Mouse (Mus musculus): Measurements from ENCODE around the gene Tmem179b. TPM values are rescaled to one million over a fixed set of nuclear protein-coding genes. Genes with fewer than 3 reads are reported as not detected.

Gene Tmem179b
- polyA plus RNA-seq, 1 experiment from 2014 or later = 37.5 TPM

- WGBS = 83% methylated on average over 2 of the region's 2 CpGs
- DNase-seq (ENCODE audit: low spot score) (no peak), ATAC-seq (ENCODE audit: low FRiP score) (no peak)
- Histone ChIP-seq H3K4me3 (replicated peaks; ENCODE audit: low read length) (no peak overlapping the region), H3K27me3 (ENCODE audit: control insufficient read depth, insufficient read depth, low read length) (no peaks in the 10 kb centered on the region), H3K9me3 (ENCODE audit: control insufficient read depth, low read length) (peaks cover 11% of the 10 kb centered on the region; the same call in 1 of the 2 replicates), H3K36me3 (replicated peaks; ENCODE audit: control insufficient read depth, insufficient read depth) (peaks cover 38% of the 10 kb centered on the region), H3K4me2 (replicated peaks) (no peak overlapping the region), H3K27ac (no peak overlapping the region), H3K4me1 (replicated peaks; ENCODE audit: control insufficient read depth, insufficient read depth, low read length) (peaks cover 23% of the 10 kb centered on the region), H3K9ac (no peak overlapping the region)
Measured at GRCm38 (mm10) chr19:8760757-8761156, 13.5 kb downstream of the Tmem179b start.

GRCm38 (mm10) chr19:8758899-8759298 lies 15.4 kb downstream of the Tmem179b start:
- H3K4me2 ChIP-seq (replicated peaks) = peak overlapping the region; percentile 90; the same call in 1 of the 2 replicates
- WGBS = 90% methylated on average over 2 of the region's 2 CpGs

GRCm38 (mm10) chr19:8757471-8757998 lies 16.7 kb downstream of the Tmem179b start:
- Histone ChIP-seq H3K27ac (peak overlapping the region; percentile 85), H3K36me3 (replicated peaks; ENCODE audit: control insufficient read depth, insufficient read depth) (peaks cover 38% of the 10 kb centered on the region), H3K4me1 (replicated peaks; ENCODE audit: control insufficient read depth, insufficient read depth, low read length) (peaks cover 28% of the 10 kb centered on the region), H3K9ac (peak overlapping the region; percentile 95), H3K9me3 (ENCODE audit: control insufficient read depth, low read length) (no peaks in the 10 kb centered on the region), H3K27me3 (ENCODE audit: control insufficient read depth, insufficient read depth, low read length) (no peaks in the 10 kb centered on the region), H3K4me2 (replicated peaks) (peak overlapping the region; percentile 90), H3K4me3 (replicated peaks; ENCODE audit: low read length) (peak overlapping the region; percentile 84)
- ATAC-seq (ENCODE audit: low FRiP score) = no peak
- DNase-seq (ENCODE audit: low spot score) = no peak
- 7% methylated on average over 14 of the region's 14 CpGs for WGBS

More at GRCm38 (mm10) chr19:8758899-8759298, 15.4 kb downstream of the Tmem179b start:
- Histone ChIP-seq H3K4me3 (replicated peaks; ENCODE audit: low read length) (no peak overlapping the region), H3K27ac (no peak overlapping the region), H3K27me3 (ENCODE audit: control insufficient read depth, insufficient read depth, low read length) (no peaks in the 10 kb centered on the region), H3K9me3 (ENCODE audit: control insufficient read depth, low read length) (no peaks in the 10 kb centered on the region), H3K36me3 (replicated peaks; ENCODE audit: control insufficient read depth, insufficient read depth) (peaks cover 38% of the 10 kb centered on the region), H3K4me1 (replicated peaks; ENCODE audit: control insufficient read depth, insufficient read depth, low read length) (peaks cover 28% of the 10 kb centered on the region), H3K9ac (no peak overlapping the region)
- ATAC-seq (ENCODE audit: low FRiP score) = no peak
- DNase-seq (ENCODE audit: low spot score) = no peak

GRCm38 (mm10) chr19:8756635-8757387 lies 17.5 kb downstream of the Tmem179b start, which contains the start of gene Nxf1:
TSS of gene Nxf1 (plus strand) at chr19:8757073.
- peak; percentile 96 for DNase-seq (ENCODE audit: low spot score)
- Histone ChIP-seq H3K27ac (peak within 1 kb of the TSS; percentile 85), H3K4me1 (replicated peaks; ENCODE audit: control insufficient read depth, insufficient read depth, low read length) (peaks cover 28% of the 10 kb centered on the region), H3K4me2 (replicated peaks) (peak within 1 kb of the TSS; percentile 90), H3K4me3 (replicated peaks; ENCODE audit: low read length) (peak within 1 kb of the TSS; percentile 84), H3K9ac (peak within 1 kb of the TSS; percentile 95), H3K36me3 (replicated peaks; ENCODE audit: control insufficient read depth, insufficient read depth) (peaks cover 39% of the 10 kb centered on the region), H3K9me3 (ENCODE audit: control insufficient read depth, low read length) (no peaks in the 10 kb centered on the region), H3K27me3 (ENCODE audit: control insufficient read depth, insufficient read depth, low read length) (no peaks in the 10 kb centered on the region)
- peak; percentile 95 for ATAC-seq (ENCODE audit: low FRiP score)
- under 1% methylated on average over 75 of the region's 75 CpGs for WGBS

GRCm38 (mm10) chr19:8755652-8756051 lies 18.6 kb downstream of the Tmem179b start:
- H3K27me3 ChIP-seq (ENCODE audit: control insufficient read depth, insufficient read depth, low read length) = no peaks in the 10 kb centered on the region
- peaks cover 49% of the 10 kb centered on the region for H3K36me3 ChIP-seq (replicated peaks; ENCODE audit: control insufficient read depth, insufficient read depth)
- no peak for DNase-seq (ENCODE audit: low spot score)
- H3K4me1 ChIP-seq (replicated peaks; ENCODE audit: control insufficient read depth, insufficient read depth, low read length) = peaks cover 28% of the 10 kb centered on the region
- no peaks in the 10 kb centered on the region for H3K9me3 ChIP-seq (ENCODE audit: control insufficient read depth, low read length)
- no peak overlapping the region for H3K27ac ChIP-seq
- peak overlapping the region; percentile 84; the same call in 1 of the 2 replicates for H3K4me3 ChIP-seq (replicated peaks; ENCODE audit: low read length)
- H3K9ac ChIP-seq = no peak overlapping the region
- WGBS = 82% methylated on average over 3 of the region's 3 CpGs
- peak overlapping the region; percentile 90; the same call in 1 of the 2 replicates for H3K4me2 ChIP-seq (replicated peaks)
- no peak for ATAC-seq (ENCODE audit: low FRiP score)

GRCm38 (mm10) chr19:8747368-8747767 lies 26.9 kb downstream of the Tmem179b start:
- H3K27me3 ChIP-seq (ENCODE audit: control insufficient read depth, insufficient read depth, low read length) = no peaks in the 10 kb centered on the region
- no peak overlapping the region for H3K9ac ChIP-seq
- 82% methylated on average over 2 of the region's 2 CpGs for WGBS
- H3K4me1 ChIP-seq (replicated peaks; ENCODE audit: control insufficient read depth, insufficient read depth, low read length) = peaks cover 12% of the 10 kb centered on the region
- peaks cover 93% of the 10 kb centered on the region for H3K36me3 ChIP-seq (replicated peaks; ENCODE audit: control insufficient read depth, insufficient read depth)
- H3K27ac ChIP-seq = no peak overlapping the region
- no peak overlapping the region for H3K4me3 ChIP-seq (replicated peaks; ENCODE audit: low read length)
- no peak overlapping the region for H3K4me2 ChIP-seq (replicated peaks)
- ATAC-seq (ENCODE audit: low FRiP score) (no peak), DNase-seq (ENCODE audit: low spot score) (no peak)
- H3K9me3 ChIP-seq (ENCODE audit: control insufficient read depth, low read length) = no peaks in the 10 kb centered on the region

- no peaks in the 10 kb centered on the region for H3K9me3 ChIP-seq (ENCODE audit: control insufficient read depth, low read length)
- H3K9ac ChIP-seq = no peak overlapping the region
- H3K4me2 ChIP-seq (replicated peaks) = no peak overlapping the region
- H3K4me3 ChIP-seq (replicated peaks; ENCODE audit: low read length) = no peak overlapping the region
- H3K27ac ChIP-seq = no peak overlapping the region
- no peaks in the 10 kb centered on the region for H3K27me3 ChIP-seq (ENCODE audit: control insufficient read depth, insufficient read depth, low read length)
- WGBS = 100% methylated on average over 1 of the region's 1 CpGs
- peaks cover 22% of the 10 kb centered on the region for H3K4me1 ChIP-seq (replicated peaks; ENCODE audit: control insufficient read depth, insufficient read depth, low read length)
- peaks cover 78% of the 10 kb centered on the region for H3K36me3 ChIP-seq (replicated peaks; ENCODE audit: control insufficient read depth, insufficient read depth)
- ATAC-seq (ENCODE audit: low FRiP score) = no peak
- DNase-seq (ENCODE audit: low spot score) = no peak
Measured at GRCm38 (mm10) chr19:8745382-8745781, 28.9 kb downstream of the Tmem179b start.

- peak overlapping the region; percentile 75 for H3K4me3 ChIP-seq (replicated peaks; ENCODE audit: low read length)
- no peaks in the 10 kb centered on the region for H3K27me3 ChIP-seq (ENCODE audit: control insufficient read depth, insufficient read depth, low read length)
- H3K27ac ChIP-seq = peak overlapping the region; percentile 94
- H3K9me3 ChIP-seq (ENCODE audit: control insufficient read depth, low read length) = no peaks in the 10 kb centered on the region
- peak overlapping the region; percentile 98 for H3K4me2 ChIP-seq (replicated peaks)
- no peak for ATAC-seq (ENCODE audit: low FRiP score)
- 25% methylated on average over 14 of the region's 14 CpGs for WGBS
- DNase-seq (ENCODE audit: low spot score) = no peak
- H3K9ac ChIP-seq = peak overlapping the region; percentile 89
- peaks cover 22% of the 10 kb centered on the region for H3K4me1 ChIP-seq (replicated peaks; ENCODE audit: control insufficient read depth, insufficient read depth, low read length)
- H3K36me3 ChIP-seq (replicated peaks; ENCODE audit: control insufficient read depth, insufficient read depth) = peaks cover 74% of the 10 kb centered on the region
Measured at GRCm38 (mm10) chr19:8742176-8742575, 32.1 kb downstream of the Tmem179b start.

GRCm38 (mm10) chr19:8741243-8741869 lies 32.9 kb downstream of the Tmem179b start, which contains the start of gene Stx5a:
TSS of gene Stx5a (plus strand) at chr19:8741413.
- Histone ChIP-seq H3K4me2 (replicated peaks) (peak within 1 kb of the TSS; percentile 98), H3K9ac (peak within 1 kb of the TSS; percentile 89), H3K9me3 (ENCODE audit: control insufficient read depth, low read length) (no peaks in the 10 kb centered on the region), H3K4me1 (replicated peaks; ENCODE audit: control insufficient read depth, insufficient read depth, low read length) (peaks cover 22% of the 10 kb centered on the region), H3K4me3 (replicated peaks; ENCODE audit: low read length) (peak within 1 kb of the TSS; percentile 75), H3K36me3 (replicated peaks; ENCODE audit: control insufficient read depth, insufficient read depth) (peaks cover 65% of the 10 kb centered on the region), H3K27me3 (ENCODE audit: control insufficient read depth, insufficient read depth, low read length) (no peaks in the 10 kb centered on the region), H3K27ac (peak within 1 kb of the TSS; percentile 94)
- DNase-seq (ENCODE audit: low spot score) (peak; percentile 97), ATAC-seq (ENCODE audit: low FRiP score) (peak; percentile 98)
- WGBS = under 1% methylated on average over 36 of the region's 36 CpGs
